Mouse (Mus musculus) heart, postnatal 0 days (tissue): ENCODE data around the gene Exoc5. TPM values are rescaled to one million over a fixed set of nuclear protein-coding genes. Genes with fewer than 3 reads are reported as not detected.
"Not testable (repeated sequence)": the region's sequence is repeated elsewhere in the genome, so short reads cannot be mapped to it uniquely, and the experiment has no call there.

Experiments used
- ATAC-seq: fragments of 200-750 bp; cut with Nextera tagmentation; 2 replicates; pipeline ENCODE4 v1.8.0; 2017; ENCODE audit warnings: low read depth, moderate number of reproducible peaks, moderate library complexity; ENCODE audit not compliant: insufficient read depth
- DNase-seq: peaks from one replicate; pipeline ENCODE4 v3.0.0-alpha.2; 2016; ENCODE audit warnings: low spot score
- H3K27ac ChIP-seq: fragments of 300-500 bp; sonication (generic); 2 replicates; pipeline ENCODE4 v1.5.1; 2014; ENCODE audit warnings: low read depth, mild to moderate bottlenecking
- H3K27me3 ChIP-seq: fragments of 300-500 bp; sonication (generic); 2 replicates; pipeline ENCODE4 v1.6.1; 2014; ENCODE audit warnings: low read length, mixed read lengths; ENCODE audit not compliant: control insufficient read depth, insufficient read depth
- H3K36me3 ChIP-seq: fragments of 300-500 bp; sonication (generic); replicated peaks from 2 replicates; pipeline ENCODE4 v1.6.1; 2014; ENCODE audit warnings: low read length, mixed read lengths; ENCODE audit not compliant: control insufficient read depth, insufficient read depth
- H3K4me1 ChIP-seq: fragments of 300-500 bp; sonication (generic); 2 replicates; pipeline ENCODE4 v1.6.1; 2014; ENCODE audit warnings: antibody characterized with exemption; ENCODE audit not compliant: control insufficient read depth, insufficient read depth
- H3K4me2 ChIP-seq: fragments of 300-500 bp; sonication (generic); 2 replicates; pipeline ENCODE4 v1.6.1; 2014; ENCODE audit warnings: low read depth, mild to moderate bottlenecking, low read length, moderate library complexity
- H3K4me3 ChIP-seq: fragments of 300-500 bp; sonication (generic); 2 replicates; pipeline ENCODE4 v1.5.1; 2014; ENCODE audit warnings: low read depth, low read length
- H3K9ac ChIP-seq: fragments of 300-500 bp; sonication (generic); replicated peaks from 2 replicates; pipeline ENCODE4 v1.6.1; 2014; ENCODE audit warnings: low read depth, low read length, mixed read lengths
- H3K9me3 ChIP-seq: fragments of 300-500 bp; sonication (generic); replicated peaks from 2 replicates; pipeline ENCODE4 v1.6.1; 2016; ENCODE audit warnings: low read length; ENCODE audit not compliant: control insufficient read depth
- CTCF ChIP-seq: IDR thresholded peaks from 2 replicates; pipeline ENCODE4 v1.5.1; 2016; ENCODE audit warnings: antibody characterized with exemption, control low read depth, low read depth
- EP300 ChIP-seq: IDR thresholded peaks from 2 replicates; pipeline ENCODE4 v1.6.1; 2016; ENCODE audit warnings: antibody characterized with exemption, low read depth
- WGBS: fragments of 180-500 bp; shearing (Covaris S2); extraction: QIAGEN DNeasy Blood & Tissue Kit; methylation state at CpG from one replicate; pipeline ENCODE4 v1.1.7; 2014; 5-methylcytosine and 5-hydroxymethylcytosine counted together
- polyA plus RNA-seq: library from polyadenylated mRNA; unstranded; fragments of >200 nt; fragmentation: Nextera tagmentation; extraction: Ambion mirVana; gene quantifications from 2 replicates; pipeline ENCODE4 v1.2.1, GENCODE M21; 2015
- total RNA-seq: library from RNA; depleted of rRNA; stranded (reverse); fragments of >200 nt; gene quantifications from 2 replicates; pipeline ENCODE4 v1.2.3, GENCODE M21; 2014; ENCODE audit warnings: low replicate concordance; rRNA removed

Gene Exoc5
- total RNA-seq: 35.0 and 37.7 TPM in 2 replicates
- polyA plus RNA-seq: 19.9 and 22.9 TPM in 2 replicates

DNA sequence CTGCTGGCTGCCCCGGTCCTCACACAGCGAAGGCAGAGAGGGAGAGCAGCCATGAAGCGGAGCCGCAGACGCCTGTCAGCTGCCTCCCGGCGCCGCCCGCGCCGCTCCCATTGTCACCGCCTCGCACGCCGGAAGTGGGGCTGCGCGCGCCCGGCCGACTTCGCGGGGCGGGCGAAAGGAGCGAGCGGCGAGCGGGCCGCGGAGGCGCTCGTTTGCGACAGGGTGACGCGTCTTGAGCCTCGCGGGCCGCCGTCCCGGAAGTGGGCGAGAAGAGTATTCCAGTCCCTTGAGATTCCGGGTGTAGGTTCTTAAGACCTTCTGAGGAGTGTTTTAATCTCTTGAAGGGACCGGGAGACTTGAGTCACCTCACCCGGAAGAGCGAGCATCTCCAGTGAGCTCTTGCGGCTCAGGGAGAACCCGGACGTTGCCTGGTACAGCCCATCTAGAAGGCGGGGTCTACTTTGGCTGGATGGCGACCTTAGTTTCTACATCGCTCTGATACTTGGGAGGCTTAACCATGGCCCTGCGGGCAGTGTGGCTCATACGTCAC, at the start of gene Exoc5:
Gene Exoc5, minus strand, starts transcription at position 380 of the 550 bp plus-strand sequence.
- Histone ChIP-seq H3K9ac (peak within 1 kb of the TSS; percentile 97), H3K27me3 (no peaks in the 10 kb centered on the region), H3K4me1 (peaks cover 18% of the 10 kb centered on the region), H3K4me3 (peak within 1 kb of the TSS; percentile 99), H3K36me3 (no peaks in the 10 kb centered on the region), H3K4me2 (peak within 1 kb of the TSS; percentile 87), H3K27ac (peak within 1 kb of the TSS; percentile 100), H3K9me3 (no peaks in the 10 kb centered on the region)
- WGBS: under 1% methylated on average over 45 of the region's 53 CpGs
- TF ChIP-seq CTCF: no peak
- 0 out of 2 replicates have a peak, but pooled peaks have one; percentile 56 for TF ChIP-seq EP300
- DNase-seq: peak; percentile 91
- peak; percentile 97 for ATAC-seq

DNA sequence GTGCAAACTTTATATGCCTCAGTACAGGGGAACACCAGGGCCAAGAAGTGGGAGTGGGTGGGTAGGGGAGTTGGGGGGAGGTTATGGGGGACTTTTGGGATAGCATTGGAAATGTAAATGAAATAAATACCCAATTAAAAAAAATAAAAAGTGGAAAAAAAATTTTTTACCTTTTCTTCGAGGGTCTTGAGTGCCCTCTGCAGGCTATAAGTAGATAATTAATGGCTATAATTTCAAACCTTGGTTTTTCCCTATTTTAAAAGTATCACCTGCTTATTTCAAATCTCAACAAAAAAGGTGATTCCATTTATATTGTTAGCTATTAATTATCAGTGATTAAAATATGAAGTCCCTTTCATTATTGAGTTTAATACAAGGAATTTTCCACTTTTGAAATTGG, 25.3 kb upstream of the Exoc5 start:
- H3K27me3 ChIP-seq, ATAC-seq, DNase-seq, H3K27ac ChIP-seq, H3K4me1 ChIP-seq, H3K4me3 ChIP-seq, H3K9me3 ChIP-seq, H3K4me2 ChIP-seq, H3K9ac ChIP-seq, H3K36me3 ChIP-seq: not testable (repeated sequence)
- 55% methylated on average over 1 of the region's 1 CpGs for WGBS

DNA sequence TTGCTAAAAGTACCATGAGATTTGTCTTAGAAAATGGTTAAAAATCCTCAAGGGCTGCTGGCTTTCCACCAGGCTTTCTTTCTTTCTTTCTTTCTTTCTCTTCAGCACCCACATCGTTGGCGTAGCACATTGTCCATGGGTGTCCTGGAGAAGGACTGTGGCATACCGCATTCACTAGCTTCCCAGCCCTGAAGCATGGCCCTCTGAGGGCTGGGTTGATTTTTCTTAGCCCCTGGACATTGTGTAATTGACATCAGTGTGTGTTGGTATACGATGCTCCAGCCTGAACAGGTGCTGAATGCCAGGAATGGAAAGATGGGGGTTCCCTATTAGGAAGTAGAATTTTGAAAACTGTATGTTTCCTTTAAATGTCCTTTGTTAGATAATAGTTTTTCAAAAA, 24.8 kb upstream of the Exoc5 start:
- H3K9ac ChIP-seq: no peak overlapping the region
- H3K4me2 ChIP-seq: no peak overlapping the region
- DNase-seq: no peak
- no peak overlapping the region for H3K27ac ChIP-seq
- no peaks in the 10 kb centered on the region for H3K4me1 ChIP-seq
- peaks cover 10% of the 10 kb centered on the region for H3K36me3 ChIP-seq
- H3K27me3 ChIP-seq: no peaks in the 10 kb centered on the region
- ATAC-seq: no peak
- 92% methylated on average over 4 of the region's 4 CpGs for WGBS
- TF ChIP-seq CTCF (no peak), EP300 (no peak)
- H3K9me3 ChIP-seq: no peaks in the 10 kb centered on the region
- no peak overlapping the region for H3K4me3 ChIP-seq

GRCm38 (mm10) chr14:49090102-49090501, 23.6 kb upstream of the Exoc5 start:
- ATAC-seq (no peak), DNase-seq (no peak)
- Histone ChIP-seq H3K9me3 (no peaks in the 10 kb centered on the region), H3K4me2 (no peak overlapping the region), H3K36me3 (peaks cover 15% of the 10 kb centered on the region), H3K27ac (no peak overlapping the region), H3K9ac (no peak overlapping the region), H3K27me3 (no peaks in the 10 kb centered on the region), H3K4me3 (no peak overlapping the region), H3K4me1 (no peaks in the 10 kb centered on the region)
- no peak for TF ChIP-seq EP300
- TF ChIP-seq CTCF: no peak
- 70% methylated on average over 5 of the region's 5 CpGs for WGBS

DNA sequence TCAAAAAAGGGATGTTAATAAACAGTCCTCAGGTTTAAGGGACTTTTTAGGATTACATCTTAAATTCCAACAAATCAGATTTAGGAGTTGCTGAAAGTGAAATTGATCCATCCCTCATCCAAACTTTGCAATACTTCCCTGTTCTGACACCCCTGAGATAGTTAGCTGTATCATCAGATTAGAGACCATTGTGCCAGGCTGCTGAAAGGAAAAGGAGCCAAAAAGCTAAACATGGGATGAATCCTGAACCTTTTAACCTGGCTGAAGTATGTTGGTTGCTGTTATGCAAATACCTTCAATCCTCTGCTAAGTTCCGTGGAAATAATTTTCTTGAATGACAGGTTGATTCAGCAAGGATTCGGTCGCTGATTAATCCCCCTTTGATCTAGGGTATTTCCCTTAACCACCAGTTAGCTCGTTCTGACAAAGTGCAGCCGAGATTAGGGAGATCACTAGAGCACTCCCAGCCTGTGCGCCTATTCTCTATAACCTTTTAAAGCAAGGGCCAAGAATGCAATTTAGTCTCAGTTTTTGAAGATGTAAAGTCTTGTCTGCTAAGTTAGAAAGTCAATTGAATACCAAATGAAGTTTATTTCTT, 23.1 kb upstream of the Exoc5 start:
- Histone ChIP-seq H3K9me3 (no peaks in the 10 kb centered on the region), H3K36me3 (peaks cover 17% of the 10 kb centered on the region), H3K9ac (no peak overlapping the region), H3K4me1 (no peaks in the 10 kb centered on the region), H3K27ac (no peak overlapping the region), H3K4me3 (no peak overlapping the region), H3K27me3 (no peaks in the 10 kb centered on the region), H3K4me2 (no peak overlapping the region)
- ATAC-seq (no peak), DNase-seq (no peak)
- 42% methylated on average over 6 of the region's 6 CpGs for WGBS
- TF ChIP-seq EP300 (no peak), CTCF (no peak)
